Mouse (Mus musculus): ENCODE data around the gene Tmem255a.

- TF ChIP-seq POLR2A (IDR thresholded peaks at IDR 0.05; ENCODE audit: low read depth, low read length), result no peak
- TF ChIP-seq CTCF (IDR thresholded peaks at IDR 0.05; ENCODE audit: extremely low read depth, insufficient read length, insufficient replicate concordance, low read depth, low read length), result no peak
Observed at GRCm38 (mm10) chrX:38185520-38185919, 66.7 kb downstream of the Tmem255a start.
